Mouse (Mus musculus): ENCODE measurements around the gene Smim9.
"Not testable (repeated sequence)": the region's sequence is repeated elsewhere in the genome, so short reads cannot be mapped to it uniquely, and the experiment has no call there.

The Smim9 gene

DNA sequence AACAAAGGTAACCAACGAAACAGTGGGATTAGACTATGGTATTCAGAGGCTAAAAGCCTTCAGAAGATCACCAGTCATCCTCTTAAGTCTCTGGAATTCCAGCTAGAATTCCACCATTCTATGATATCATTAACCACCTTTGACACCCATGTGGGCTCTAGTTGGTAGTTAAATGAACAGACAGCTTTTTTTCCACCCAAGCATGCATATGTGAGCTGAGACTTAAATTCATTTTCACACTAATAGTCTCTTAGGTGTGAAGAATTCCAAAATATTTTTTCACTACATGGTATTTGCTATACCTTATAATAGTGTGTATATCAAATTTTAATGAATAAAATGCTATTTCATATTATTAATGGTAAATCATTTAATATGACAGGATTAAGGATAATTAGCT, at the start of gene Smim9:
TSS of gene Smim9 (minus strand) at position 101 of the 400 bp plus-strand sequence.
- DNase-seq (ENCODE audit: low spot score) = no peak

GRCm38 (mm10) chrX:75155576-75156243, 7.9 kb downstream of the Smim9 start:
- no peak for DNase-seq (ENCODE audit: low spot score)

GRCm38 (mm10) chrX:75152249-75152648, 11.3 kb downstream of the Smim9 start:
- DNase-seq (ENCODE audit: low spot score) = no peak

- no peak for DNase-seq (ENCODE audit: low spot score)
These were observed 13.3 kb downstream of the Smim9 start for GRCm38 (mm10) chrX:75150304-75150703.

DNA sequence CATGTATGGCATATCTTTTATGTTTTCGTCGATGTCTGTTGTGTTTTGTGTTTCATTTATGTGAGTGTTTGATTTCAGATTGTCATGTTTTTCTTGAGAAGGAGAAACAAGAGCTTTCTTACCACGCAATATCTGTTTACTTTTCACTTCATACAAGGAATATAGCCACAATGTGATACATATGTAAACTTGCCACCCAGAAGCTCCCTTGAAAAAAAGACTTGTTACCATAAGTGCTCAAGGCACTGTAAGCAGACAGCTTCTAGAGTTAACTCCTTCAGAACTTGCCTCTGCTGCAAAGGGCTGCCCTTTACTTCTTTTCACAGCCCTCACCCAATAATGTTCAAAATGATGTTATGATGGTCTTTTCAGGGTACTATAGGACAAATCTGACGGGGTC, 15.2 kb downstream of the Smim9 start:
- DNase-seq (ENCODE audit: low spot score) = no peak

- not testable (repeated sequence) for DNase-seq (ENCODE audit: low spot score)
These were observed 20.4 kb downstream of the Smim9 start for GRCm38 (mm10) chrX:75143124-75143555.

DNA sequence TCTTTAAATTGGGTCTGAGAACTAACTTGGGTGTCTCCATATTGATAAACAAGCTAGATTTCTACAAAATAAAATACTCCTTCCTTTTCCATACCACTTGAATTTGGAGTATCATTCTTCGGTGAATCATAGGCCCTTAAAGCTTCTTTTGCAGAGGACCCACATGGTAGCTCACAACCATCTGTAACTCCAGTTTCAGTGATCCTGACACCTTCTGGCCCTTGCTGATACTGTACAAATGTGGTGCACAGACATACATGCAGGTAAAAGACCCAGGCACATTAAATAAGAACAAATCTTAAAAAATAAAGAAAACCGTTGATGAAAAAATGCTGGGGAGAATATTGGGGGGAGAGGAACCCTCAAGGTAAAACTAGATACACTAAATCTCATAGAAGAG, 25.4 kb downstream of the Smim9 start:
- DNase-seq (ENCODE audit: low spot score) = no peak

GRCm38 (mm10) chrX:75137729-75138128, 25.8 kb downstream of the Smim9 start:
- DNase-seq (ENCODE audit: low spot score) = no peak

DNA sequence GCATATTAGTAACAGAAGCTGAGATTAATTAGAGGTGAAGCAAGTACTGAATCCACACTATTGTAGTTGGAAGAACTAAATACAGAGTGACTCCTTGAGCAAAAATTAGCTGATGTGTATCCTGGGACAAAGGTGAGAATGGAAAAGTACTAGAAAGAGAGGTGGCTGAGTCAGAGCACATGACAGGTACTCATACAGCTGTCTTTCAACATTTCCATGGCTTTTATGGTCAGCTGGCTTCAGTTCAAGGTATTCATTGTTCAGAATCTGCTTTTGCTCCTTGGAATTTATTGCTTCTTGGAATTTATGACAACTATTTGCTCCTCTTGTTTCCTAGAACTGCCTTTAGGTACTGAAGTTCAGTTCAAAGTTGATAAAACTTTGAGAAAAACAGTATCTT, 26.6 kb downstream of the Smim9 start:
- no peak for DNase-seq (ENCODE audit: low spot score)

DNA sequence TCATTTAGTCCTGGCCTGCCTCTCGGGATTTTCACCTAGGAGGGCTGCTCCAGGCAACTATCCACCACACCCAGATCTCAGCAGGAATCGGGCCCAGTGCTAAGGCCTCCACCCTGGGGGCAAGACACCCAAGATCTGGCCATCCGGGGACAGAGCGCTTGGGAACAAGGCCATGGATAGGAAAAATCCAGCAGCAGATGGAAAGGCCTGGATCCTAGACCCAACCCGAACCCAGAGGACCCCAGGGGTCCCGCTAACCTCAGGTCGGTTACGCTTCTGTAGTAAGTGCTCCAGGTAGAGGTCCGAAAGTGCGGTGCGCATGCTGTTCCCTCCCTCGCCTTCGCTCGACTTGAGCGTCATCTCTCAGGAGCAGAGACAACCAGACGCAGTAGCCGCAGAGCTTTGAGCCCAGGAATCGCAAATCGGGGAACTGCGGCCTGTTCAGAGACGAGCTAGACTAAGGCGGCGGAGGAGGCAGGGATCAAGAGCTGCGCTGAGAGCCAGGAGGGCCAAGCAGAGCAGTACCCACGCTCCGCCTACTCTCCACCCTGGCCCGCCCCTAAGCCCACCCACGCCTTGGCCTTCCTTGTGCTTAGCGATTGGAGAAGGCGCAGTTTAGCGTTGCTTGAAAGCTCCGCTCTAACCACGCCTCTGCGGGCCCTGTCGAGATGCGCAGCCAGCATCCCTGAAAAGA, 33.0 kb downstream of the Smim9 start, which contains the start of gene Mpp1:
TSS of gene Mpp1 (minus strand) at position 550 of the 694 bp plus-strand sequence.
- peak; percentile 74 for DNase-seq (ENCODE audit: low spot score)

DNA sequence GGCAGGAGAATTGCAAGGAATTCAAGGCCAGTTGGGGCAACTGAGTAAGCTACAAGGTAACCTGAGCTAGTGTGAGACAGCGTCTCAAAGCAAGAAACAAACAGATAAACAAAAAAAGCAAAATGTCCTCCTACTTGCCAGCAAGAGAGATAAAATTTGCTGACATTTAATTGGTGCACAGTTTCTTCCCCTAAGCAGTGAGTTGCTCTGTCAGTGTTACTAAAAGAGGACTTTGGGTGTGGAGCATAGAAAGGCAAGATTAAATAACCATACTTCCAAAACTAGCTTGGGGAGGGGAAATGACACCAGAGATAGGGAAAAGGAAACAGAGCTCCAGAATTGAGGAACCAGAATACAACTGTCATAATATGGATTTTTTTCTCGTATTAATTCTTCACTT, 34.1 kb downstream of the Smim9 start:
- no peak for DNase-seq (ENCODE audit: low spot score)

- DNase-seq (ENCODE audit: low spot score) = no peak
These were observed 35.1 kb downstream of the Smim9 start for GRCm38 (mm10) chrX:75128333-75128980.

DNA sequence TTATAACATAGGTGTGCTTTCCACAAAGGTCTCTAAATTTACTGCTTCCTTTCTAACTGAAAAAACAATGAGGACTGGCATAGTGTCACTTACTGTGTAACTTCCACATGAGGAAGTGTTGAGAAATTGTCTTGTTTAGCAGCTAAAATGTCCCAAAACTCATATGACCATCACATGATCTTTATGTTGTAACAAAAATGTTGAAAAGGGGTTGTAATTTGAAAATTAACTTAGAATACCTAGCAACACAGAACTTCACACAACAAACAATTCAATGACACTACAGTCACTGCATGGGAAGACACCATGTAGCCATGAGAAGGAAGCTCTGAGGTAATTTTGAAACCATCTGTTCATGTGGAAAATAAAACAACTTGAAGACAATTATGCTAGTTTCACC, 36.7 kb downstream of the Smim9 start:
- no peak for DNase-seq (ENCODE audit: low spot score)

DNA sequence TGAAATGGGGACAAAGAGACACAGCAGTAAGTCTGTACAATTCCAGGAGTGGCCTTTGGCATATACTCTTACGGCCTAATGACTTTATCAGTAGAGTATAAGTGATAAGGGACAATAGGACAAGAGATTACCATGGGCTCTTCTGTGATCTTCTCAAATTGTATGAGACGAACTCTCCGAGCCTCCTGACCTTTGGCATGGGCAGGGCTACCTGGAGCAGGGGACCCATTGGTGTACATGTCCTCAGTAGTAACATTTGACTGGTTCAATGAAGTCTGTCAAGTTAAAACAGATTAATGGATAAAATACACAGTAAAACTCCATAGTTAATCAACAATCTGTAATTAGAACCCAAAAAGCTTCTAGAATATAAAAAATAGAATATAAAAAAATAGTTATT, 38.0 kb downstream of the Smim9 start:
- DNase-seq (ENCODE audit: low spot score) = no peak

GRCm38 (mm10) chrX:75115550-75115949, 48.0 kb downstream of the Smim9 start:
- DNase-seq (ENCODE audit: low spot score) = no peak

DNA sequence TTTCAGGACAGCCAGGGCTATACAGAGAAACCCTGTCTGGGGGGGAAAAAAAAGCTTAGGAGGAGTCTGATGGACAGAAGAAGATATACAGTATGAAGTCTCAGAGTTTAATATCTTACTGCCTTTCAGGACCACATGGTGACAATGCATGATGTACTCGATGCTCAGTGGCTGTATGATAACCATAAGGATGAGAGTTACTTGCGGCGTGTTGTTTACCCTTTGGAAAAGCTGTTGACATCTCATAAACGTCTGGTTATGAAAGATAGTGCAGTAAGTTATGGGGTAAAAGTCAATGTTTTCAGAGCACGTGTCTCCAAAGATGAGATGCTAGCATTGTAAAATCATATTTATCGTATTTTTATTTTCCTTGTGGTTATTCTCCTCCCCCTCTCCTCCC, 61.3 kb downstream of the Smim9 start:
- no peak for DNase-seq (ENCODE audit: low spot score)

GRCm38 (mm10) chrX:75098799-75099198, 64.8 kb downstream of the Smim9 start:
- DNase-seq (ENCODE audit: low spot score) = no peak

DNA sequence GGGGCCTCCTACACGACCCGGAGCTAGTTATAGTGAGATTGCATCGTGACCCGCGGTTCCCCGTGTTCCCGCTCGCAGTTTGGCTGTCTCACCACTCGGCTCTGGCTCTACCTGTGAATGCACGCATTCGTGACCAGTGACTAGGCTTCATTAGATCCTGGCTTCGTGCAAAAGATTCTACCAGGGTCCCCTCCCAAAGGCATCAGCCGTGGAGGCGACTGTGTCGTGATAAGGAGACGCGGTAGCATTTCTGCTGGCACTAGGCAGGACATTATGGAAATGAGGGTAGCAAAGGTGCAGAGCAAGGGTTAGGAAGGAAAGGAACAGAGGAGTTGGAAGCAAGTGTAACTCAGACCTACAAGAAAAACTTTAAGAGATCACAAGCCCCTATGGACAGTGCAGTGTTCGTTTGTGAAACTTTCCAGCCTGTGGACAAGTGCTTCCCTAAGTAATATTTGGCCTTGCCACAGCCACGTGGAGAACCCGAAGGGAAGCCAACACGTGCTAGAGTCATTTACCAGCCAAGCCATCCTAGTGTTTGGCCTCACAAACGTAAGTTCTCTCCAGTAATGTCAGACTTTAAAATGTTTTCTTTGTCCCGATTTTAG, 67.3 kb downstream of the Smim9 start:
- DNase-seq (ENCODE audit: low spot score) = no peak

All from spleen, adult 12 weeks (tissue).